Mouse (Mus musculus): ENCODE data around the gene Dip2c.

Dip2c gene

GRCm38 (mm10) chr13:9424434-9424833 is 148.1 kb downstream of the Dip2c start:
- no peak for DNase-seq (ENCODE audit: low spot score in 2 of 2)

DNA sequence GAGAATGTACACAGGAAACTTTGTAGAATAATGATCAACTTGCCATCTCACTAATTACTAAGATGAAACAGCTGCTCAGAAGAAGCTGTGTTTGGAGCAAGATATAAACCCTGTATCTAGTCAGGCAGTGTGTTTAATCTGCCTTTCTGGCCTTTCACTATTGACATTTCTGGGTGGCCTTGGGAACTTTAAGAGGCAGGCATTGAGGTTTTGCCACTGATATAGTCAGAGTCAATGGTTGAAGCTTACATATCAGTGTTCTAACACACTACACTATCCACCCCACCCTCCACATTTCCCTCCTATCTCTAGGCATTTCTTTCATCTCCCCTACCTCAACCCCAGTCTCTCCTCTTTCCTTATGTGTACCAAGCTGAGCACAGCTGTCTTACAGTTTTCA is 149.9 kb downstream of the Dip2c start:
- DNase-seq (ENCODE audit: low spot score in 2 of 2) = no peak

DNA sequence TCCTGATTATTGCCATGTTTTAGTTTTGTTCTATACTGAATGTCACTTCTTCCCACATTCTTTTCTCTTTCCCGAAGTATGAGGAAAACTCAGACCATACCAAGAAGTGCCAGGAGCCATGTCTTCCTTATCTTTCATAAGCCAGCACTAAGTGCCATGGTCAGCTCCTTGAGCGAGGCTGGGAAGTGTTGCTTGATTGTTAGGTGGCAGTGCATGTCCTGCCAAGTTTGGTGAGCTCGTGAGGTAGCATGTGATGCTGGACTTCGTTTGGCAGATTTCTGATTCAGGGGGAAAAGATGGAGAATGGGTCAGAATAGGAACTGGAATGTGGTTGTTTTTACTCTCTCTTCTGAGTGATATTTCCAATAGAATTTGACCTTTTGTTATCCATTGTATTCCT is 150.5 kb downstream of the Dip2c start:
- no peak for DNase-seq (ENCODE audit: low spot score in 2 of 2)

GRCm38 (mm10) chr13:9429884-9430283 is 153.6 kb downstream of the Dip2c start:
- no peak for DNase-seq (ENCODE audit: low spot score in 2 of 2)

- DNase-seq (ENCODE audit: low spot score in 2 of 2) = no peak
These were observed 154.4 kb downstream of the Dip2c start for GRCm38 (mm10) chr13:9430724-9431123.

DNA sequence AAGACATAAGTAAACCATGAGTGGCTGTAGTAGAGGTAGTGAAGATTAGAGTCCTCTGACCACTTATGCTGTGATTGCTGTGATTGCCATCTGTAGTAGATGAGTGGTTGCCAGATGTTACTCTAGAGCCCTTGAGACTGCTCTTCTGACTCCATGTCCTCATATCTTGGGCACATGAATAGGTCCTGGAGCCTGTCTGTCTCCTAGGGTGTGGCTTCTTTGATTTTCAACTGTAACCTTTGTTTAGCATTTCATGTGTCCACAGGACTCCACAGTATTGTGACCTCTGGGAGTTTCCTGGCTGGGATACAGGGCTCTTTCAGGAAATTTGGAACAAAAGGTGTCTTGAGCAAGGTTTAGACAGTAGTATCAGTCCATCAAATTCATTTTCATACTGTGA is 155.1 kb downstream of the Dip2c start:
- DNase-seq (ENCODE audit: low spot score in 2 of 2) = no peak

- no peak for DNase-seq (ENCODE audit: low spot score in 2 of 2)
These were observed 166.7 kb downstream of the Dip2c start for GRCm38 (mm10) chr13:9443066-9443465.

DNA sequence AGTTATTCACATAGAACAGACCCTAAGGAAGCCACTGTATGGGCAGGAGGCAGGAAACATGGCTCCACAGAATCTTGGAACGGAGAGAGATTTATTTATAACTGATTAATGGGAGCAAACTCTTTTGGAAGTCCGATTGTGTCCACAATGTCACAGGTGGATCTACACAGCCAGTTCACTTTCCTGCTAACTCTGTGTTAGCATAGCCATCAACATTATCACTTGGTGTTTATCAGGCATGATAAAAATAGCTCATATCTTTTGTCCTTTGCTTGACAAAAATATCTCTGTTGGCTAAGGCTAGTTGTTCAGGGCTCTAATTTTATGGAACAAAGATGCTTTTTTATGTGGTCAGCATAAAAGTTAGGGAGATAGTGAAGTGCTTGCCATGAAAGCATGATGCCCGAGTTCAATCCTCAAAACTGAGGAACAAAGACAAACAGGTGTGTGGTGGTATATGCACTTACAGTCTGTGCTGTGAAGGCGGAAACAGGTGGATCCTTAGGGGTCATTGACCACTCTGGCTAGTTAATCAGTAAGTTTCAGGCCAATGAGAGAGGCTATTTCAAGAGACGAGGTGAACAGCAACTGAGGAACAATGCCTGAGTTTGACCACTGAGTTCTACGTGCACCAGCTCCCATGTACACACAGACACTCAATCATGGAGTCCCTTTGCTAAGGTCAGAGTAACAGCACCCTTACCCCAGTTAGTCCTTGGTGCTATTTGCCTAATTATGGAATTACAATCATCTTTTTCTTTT is 169.4 kb downstream of the Dip2c start:
- DNase-seq (ENCODE audit: low spot score in 2 of 2) = no peak

DNA sequence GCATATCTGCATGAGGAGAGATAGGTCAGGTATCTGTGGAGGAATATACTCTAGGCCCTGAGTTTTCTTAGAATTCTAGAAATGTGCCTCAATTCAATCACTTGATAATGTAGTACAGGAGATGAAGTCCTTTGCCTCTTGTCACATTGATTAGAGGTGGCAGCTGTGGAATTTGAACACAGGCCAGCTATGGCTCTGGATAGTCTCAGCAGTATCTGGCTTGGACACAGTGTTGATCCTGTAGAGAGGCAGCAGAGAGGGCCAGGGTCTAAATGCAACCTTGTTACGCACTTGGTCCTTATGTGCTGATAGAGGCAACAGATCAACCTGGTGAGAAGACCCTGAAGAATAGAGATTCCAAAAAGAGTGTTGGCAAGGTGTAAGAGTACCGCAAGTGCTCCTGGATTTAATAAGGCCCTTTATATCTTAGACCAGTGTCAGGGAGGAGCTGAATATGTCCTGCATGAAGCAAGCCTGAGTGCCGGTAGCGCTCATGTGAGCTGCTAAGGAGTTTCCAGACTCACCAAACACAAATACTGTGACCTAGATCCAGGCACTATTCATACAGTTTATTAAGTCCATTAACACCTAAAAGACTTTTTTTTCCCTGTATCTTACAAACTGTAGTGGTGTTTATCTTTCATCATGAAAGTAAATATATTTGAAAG is 170.3 kb downstream of the Dip2c start:
- no peak for DNase-seq (ENCODE audit: low spot score in 2 of 2)

GRCm38 (mm10) chr13:9450276-9450675 is 173.9 kb downstream of the Dip2c start:
- no peak for DNase-seq (ENCODE audit: low spot score in 2 of 2)

GRCm38 (mm10) chr13:9451952-9452351 is 175.6 kb downstream of the Dip2c start:
- no peak for DNase-seq (ENCODE audit: low spot score in 2 of 2)

DNA sequence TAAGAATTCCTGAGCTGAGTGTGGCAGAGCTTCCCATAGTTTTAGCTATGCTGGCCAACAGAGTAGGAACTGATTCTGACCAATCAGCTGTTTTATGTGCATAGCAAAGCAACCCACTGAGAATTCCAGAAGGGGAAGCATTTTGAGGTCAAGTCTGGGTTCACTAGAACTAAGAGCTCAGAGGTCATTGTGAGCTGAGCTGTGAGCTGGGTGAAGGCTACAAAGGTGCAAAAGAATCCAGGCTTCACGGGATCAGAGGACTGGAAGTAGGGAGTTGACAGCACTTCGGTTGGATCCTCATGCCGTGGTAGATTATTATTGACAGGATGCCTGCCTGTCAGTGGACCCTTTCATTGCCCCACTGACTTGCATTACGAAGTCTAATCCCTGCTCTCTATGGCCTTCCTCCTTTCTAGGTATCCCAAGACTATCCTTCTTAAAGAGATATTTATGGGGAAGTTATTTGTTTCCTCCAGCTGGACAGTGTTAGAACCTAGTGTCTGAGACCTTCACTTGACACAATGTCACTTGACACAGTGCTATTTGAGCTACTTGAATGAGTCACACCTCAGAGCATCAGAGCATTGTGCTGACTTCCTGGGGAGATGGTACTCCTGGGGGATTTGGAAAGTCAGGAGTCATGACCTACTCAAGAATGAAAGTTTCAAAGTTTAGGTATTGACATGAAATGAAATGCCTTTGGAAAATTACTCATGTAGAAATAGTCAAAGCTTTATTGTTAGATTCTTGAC is 178.3 kb downstream of the Dip2c start:
- no peak for DNase-seq (ENCODE audit: low spot score in 2 of 2)

GRCm38 (mm10) chr13:9455979-9456378 is 179.7 kb downstream of the Dip2c start:
- no peak for DNase-seq (ENCODE audit: low spot score in 2 of 2)

GRCm38 (mm10) chr13:9457420-9458308 is 181.3 kb downstream of the Dip2c start:
- DNase-seq (ENCODE audit: low spot score in 2 of 2) = no peak

DNA sequence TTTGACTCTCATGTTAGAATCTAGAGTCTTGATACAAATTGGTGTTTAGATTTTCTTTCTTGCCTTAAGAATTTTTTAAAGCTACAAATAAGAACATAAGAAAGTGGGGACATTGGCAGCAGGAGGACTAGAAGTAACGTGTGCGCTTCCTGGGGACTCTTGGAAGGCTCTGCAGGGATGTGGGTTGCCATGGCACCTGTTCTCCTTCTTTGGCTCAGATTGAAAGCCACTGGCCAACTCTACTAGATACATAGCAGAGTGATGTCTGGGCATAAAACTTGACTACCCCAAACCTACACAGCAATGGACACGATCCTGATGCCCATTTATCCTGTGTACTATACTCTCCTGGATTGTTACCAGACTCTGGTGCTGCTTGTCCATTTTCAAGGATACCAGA is 188.1 kb downstream of the Dip2c start:
- no peak for DNase-seq (ENCODE audit: low spot score in 2 of 2)

DNA sequence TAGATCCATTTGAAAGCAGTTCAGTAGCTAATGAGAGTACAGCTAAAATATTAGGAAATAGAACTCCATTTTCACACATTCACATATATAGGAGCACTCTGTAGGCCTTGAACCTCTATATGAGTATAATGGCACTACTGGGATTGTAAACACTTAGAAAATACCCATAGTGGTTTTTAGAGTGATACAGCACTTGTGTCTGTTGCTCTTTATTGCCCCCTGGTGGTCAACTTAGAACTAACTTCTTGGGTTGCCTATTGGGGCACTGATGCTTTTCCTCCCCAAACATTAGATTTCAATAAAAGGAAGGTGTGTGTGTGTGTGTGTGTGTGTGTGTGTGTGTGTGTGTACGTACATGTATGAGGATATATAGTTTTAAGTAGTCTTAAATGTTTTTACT is 190.9 kb downstream of the Dip2c start:
- peak; percentile 35 to 54 for DNase-seq (ENCODE audit: low spot score in 2 of 2)

- DNase-seq (ENCODE audit: low spot score in 2 of 2) = no peak
These were observed 197.1 kb downstream of the Dip2c start for GRCm38 (mm10) chr13:9473383-9473782.

DNA sequence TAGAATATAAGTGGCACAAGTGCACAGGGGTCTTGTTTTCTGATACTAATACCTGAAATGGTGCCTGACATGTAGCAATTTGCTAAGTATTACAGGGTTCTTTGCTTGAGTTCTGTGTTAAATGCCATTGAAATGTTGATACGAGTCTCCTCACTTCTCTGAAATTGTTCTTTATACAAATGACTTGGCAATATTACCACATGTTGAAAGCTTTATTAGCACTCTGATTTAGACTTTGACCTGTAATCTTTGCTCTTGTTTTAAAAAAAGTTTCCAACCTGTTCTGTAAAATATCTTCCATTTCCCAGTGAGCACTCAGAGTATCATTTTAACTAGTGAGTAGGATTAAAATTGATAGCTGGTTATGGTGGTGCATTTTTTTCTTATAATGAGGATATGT is 205.4 kb downstream of the Dip2c start:
- DNase-seq (ENCODE audit: low spot score in 2 of 2) = no peak

DNA sequence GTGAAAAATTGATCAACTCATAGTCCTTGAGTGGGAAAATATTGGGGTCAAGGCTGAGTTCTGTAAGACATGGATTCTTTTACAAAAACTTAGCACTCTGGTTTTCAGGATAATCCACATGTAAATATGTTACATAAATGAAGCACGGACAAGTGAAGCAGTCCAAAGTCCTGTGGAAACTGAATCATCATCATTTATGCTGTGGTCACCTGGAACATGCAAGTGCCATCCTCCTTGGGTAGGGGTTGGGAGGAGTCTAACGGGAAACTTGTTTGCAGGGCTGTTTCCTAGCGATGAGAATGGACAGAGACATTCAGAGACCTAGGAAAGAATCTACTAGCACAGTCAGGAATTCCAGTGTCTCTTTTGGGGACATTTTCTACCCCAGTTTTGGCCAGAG is 213.4 kb downstream of the Dip2c start:
- no peak for DNase-seq (ENCODE audit: low spot score in 2 of 2)

DNA sequence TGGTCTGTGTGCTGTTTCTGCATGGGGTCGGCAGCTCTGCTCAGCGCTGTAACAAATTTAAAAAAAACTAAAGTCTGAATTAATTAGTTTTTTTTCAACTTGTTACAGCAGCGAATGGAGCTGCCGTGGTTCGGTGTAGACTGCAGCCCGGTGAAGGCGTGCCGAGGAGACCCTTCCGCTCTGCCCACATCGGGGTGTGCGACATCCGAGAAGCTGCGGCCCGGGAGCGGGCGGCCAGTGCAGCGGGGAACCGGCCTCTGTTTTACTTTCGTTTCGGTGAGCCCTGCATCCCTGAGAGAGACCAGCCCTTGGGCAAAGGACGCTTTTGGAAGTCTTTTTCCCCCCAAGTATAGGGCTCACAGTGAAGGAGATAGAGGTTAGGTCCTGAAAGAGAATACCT is 218.4 kb downstream of the Dip2c start:
- no peak for DNase-seq (ENCODE audit: low spot score in 2 of 2)

- no peak for DNase-seq (ENCODE audit: low spot score in 2 of 2)
These were observed 228.0 kb downstream of the Dip2c start for GRCm38 (mm10) chr13:9504118-9504856.

Data from frontal cortex, postnatal 36 days (tissue).